Mouse (Mus musculus): ENCODE measurements at regions not wholly inside any gene's neighbourhood (a gene's known extent, or its start where the extent isn't known, plus 50 kb on each side); places are given as distances from the start of the nearest gene placed in this dataset.

GRCm38 (mm10) chr11:90812971-90813370 is 124.8 kb upstream of the Tom1l1 start:
- Histone ChIP-seq H3K4me1 (ENCODE audit: control insufficient read depth, insufficient read depth, low read length) (no peaks in the 10 kb centered on the region), H3K9me3 (ENCODE audit: control insufficient read depth, low read length) (no peaks in the 10 kb centered on the region), H3K9ac (ENCODE audit: low read depth, low read length) (no peak overlapping the region), H3K4me2 (replicated peaks; ENCODE audit: low read depth, low read length) (no peak overlapping the region), H3K36me3 (ENCODE audit: control insufficient read depth, insufficient read depth, low read length) (no peaks in the 10 kb centered on the region), H3K4me3 (ENCODE audit: low read length) (no peak overlapping the region), H3K27ac (ENCODE audit: low read depth, low read length) (no peak overlapping the region), H3K27me3 (ENCODE audit: control insufficient read depth, insufficient read depth, low read length) (no peaks in the 10 kb centered on the region)
- ATAC-seq (ENCODE audit: low FRiP score, low TSS enrichment): no peak
- WGBS: 81% methylated on average over 2 of the region's 2 CpGs

DNA sequence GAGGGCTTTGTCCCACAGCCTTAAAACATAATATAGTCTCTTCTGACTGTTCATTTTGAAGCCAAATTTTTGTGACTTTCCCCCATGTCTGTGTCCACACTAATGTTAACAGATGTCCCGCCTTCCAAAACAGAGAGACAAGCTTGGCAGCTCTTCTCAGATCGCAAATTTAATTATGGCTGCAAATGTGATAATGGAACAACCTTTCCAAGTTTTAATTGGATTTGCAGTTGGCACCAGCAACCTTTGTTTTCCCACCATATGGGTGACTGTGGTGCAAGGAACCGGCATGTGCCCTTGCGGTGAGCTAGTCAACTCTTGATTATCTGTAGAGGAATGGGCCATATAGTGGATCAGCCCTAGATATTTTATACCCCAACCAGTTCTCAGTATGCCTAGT is 124.4 kb upstream of the Tom1l1 start:
- Histone ChIP-seq H3K9ac (ENCODE audit: low read depth, low read length) (no peak overlapping the region), H3K27me3 (ENCODE audit: control insufficient read depth, insufficient read depth, low read length) (no peaks in the 10 kb centered on the region), H3K4me3 (ENCODE audit: low read length) (no peak overlapping the region), H3K9me3 (ENCODE audit: control insufficient read depth, low read length) (no peaks in the 10 kb centered on the region), H3K4me1 (ENCODE audit: control insufficient read depth, insufficient read depth, low read length) (no peaks in the 10 kb centered on the region), H3K36me3 (ENCODE audit: control insufficient read depth, insufficient read depth, low read length) (no peaks in the 10 kb centered on the region), H3K27ac (ENCODE audit: low read depth, low read length) (no peak overlapping the region), H3K4me2 (replicated peaks; ENCODE audit: low read depth, low read length) (no peak overlapping the region)
- 89% methylated on average over 4 of the region's 4 CpGs for WGBS
- ATAC-seq (ENCODE audit: low FRiP score, low TSS enrichment): no peak

DNA sequence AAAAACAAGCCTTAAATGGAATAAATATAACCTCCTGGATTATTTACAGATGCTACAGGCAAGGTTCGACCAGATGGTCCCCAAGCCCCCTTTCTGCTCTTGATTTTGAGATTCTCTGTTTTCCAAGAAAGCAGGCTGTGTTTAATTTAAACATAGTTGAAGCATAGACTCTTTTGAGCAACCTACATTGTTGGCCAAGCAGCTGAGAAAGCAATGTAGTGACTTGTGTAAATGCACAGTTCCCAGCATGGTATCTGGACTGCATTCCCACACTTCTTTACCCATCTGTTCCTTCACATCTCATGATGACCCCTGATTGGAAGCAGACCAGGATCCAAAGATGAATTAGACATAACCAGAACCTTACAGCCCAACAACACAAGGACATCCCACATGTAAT is 120.3 kb upstream of the Tom1l1 start:
- WGBS: 80% methylated on average over 1 of the region's 1 CpGs

GRCm38 (mm10) chr11:90807343-90807742 is 119.2 kb upstream of the Tom1l1 start:
- Histone ChIP-seq H3K27ac (ENCODE audit: low read depth, low read length) (no peak overlapping the region), H3K9me3 (ENCODE audit: control insufficient read depth, low read length) (no peaks in the 10 kb centered on the region), H3K4me1 (ENCODE audit: control insufficient read depth, insufficient read depth, low read length) (no peaks in the 10 kb centered on the region), H3K4me3 (ENCODE audit: low read length) (no peak overlapping the region), H3K9ac (ENCODE audit: low read depth, low read length) (no peak overlapping the region), H3K36me3 (ENCODE audit: control insufficient read depth, insufficient read depth, low read length) (no peaks in the 10 kb centered on the region), H3K4me2 (replicated peaks; ENCODE audit: low read depth, low read length) (no peak overlapping the region), H3K27me3 (ENCODE audit: control insufficient read depth, insufficient read depth, low read length) (no peaks in the 10 kb centered on the region)
- 72% methylated on average over 5 of the region's 5 CpGs for WGBS
- no peak for ATAC-seq (ENCODE audit: low FRiP score, low TSS enrichment)

More for the DNA sequence above, 120.3 kb upstream of the Tom1l1 start:
- Histone ChIP-seq H3K4me1 (ENCODE audit: control insufficient read depth, insufficient read depth, low read length) (no peaks in the 10 kb centered on the region), H3K4me2 (replicated peaks; ENCODE audit: low read depth, low read length) (no peak overlapping the region), H3K9me3 (ENCODE audit: control insufficient read depth, low read length) (no peaks in the 10 kb centered on the region), H3K9ac (ENCODE audit: low read depth, low read length) (no peak overlapping the region), H3K27me3 (ENCODE audit: control insufficient read depth, insufficient read depth, low read length) (no peaks in the 10 kb centered on the region), H3K27ac (ENCODE audit: low read depth, low read length) (no peak overlapping the region), H3K36me3 (ENCODE audit: control insufficient read depth, insufficient read depth, low read length) (no peaks in the 10 kb centered on the region), H3K4me3 (ENCODE audit: low read length) (no peak overlapping the region)
- no peak for ATAC-seq (ENCODE audit: low FRiP score, low TSS enrichment)

- H3K27me3 ChIP-seq (ENCODE audit: control insufficient read depth, insufficient read depth, low read length): no peaks in the 10 kb centered on the region
- no peaks in the 10 kb centered on the region for H3K36me3 ChIP-seq (ENCODE audit: control insufficient read depth, insufficient read depth, low read length)
- no peak overlapping the region for H3K9ac ChIP-seq (ENCODE audit: low read depth, low read length)
- no peak overlapping the region for H3K27ac ChIP-seq (ENCODE audit: low read depth, low read length)
- H3K4me3 ChIP-seq (ENCODE audit: low read length): no peak overlapping the region
- no peak for ATAC-seq (ENCODE audit: low FRiP score, low TSS enrichment)
- WGBS: 81% methylated on average over 7 of the region's 7 CpGs
- H3K4me2 ChIP-seq (replicated peaks; ENCODE audit: low read depth, low read length): no peak overlapping the region
- no peaks in the 10 kb centered on the region for H3K4me1 ChIP-seq (ENCODE audit: control insufficient read depth, insufficient read depth, low read length)
- no peaks in the 10 kb centered on the region for H3K9me3 ChIP-seq (ENCODE audit: control insufficient read depth, low read length)
These were observed 114.6 kb upstream of the Tom1l1 start for GRCm38 (mm10) chr11:90802569-90803363.

DNA sequence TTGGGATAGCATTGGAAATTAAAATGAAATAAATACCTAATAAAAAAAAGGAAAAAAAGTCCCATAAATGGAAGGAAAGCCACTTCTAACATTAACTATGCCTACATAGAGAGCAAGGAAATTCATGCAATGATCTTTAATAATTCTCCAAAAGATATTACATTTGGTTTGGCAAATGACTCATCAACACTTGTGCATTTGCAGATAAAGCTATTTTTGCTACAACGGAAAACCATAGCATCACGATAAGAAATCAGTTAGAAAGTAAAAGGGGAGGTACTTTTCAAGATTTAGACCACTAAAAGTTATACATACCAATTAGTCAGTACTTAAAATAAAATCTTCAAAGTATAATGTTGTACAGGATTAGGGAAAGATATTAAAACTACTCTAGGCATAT is 109.4 kb upstream of the Tom1l1 start:
- Histone ChIP-seq H3K9ac (ENCODE audit: low read depth, low read length) (no peak overlapping the region), H3K4me3 (ENCODE audit: low read length) (no peak overlapping the region), H3K4me1 (ENCODE audit: control insufficient read depth, insufficient read depth, low read length) (no peaks in the 10 kb centered on the region), H3K4me2 (replicated peaks; ENCODE audit: low read depth, low read length) (no peak overlapping the region), H3K9me3 (ENCODE audit: control insufficient read depth, low read length) (no peaks in the 10 kb centered on the region), H3K36me3 (ENCODE audit: control insufficient read depth, insufficient read depth, low read length) (no peaks in the 10 kb centered on the region), H3K27ac (ENCODE audit: low read depth, low read length) (no peak overlapping the region), H3K27me3 (ENCODE audit: control insufficient read depth, insufficient read depth, low read length) (no peaks in the 10 kb centered on the region)
- no peak for ATAC-seq (ENCODE audit: low FRiP score, low TSS enrichment)
- WGBS: 97% methylated on average over 2 of the region's 2 CpGs

GRCm38 (mm10) chr11:90783537-90783936 is 95.4 kb upstream of the Tom1l1 start:
- H3K9me3 ChIP-seq (ENCODE audit: control insufficient read depth, low read length): no peaks in the 10 kb centered on the region
- H3K4me1 ChIP-seq (ENCODE audit: control insufficient read depth, insufficient read depth, low read length): no peaks in the 10 kb centered on the region
- H3K9ac ChIP-seq (ENCODE audit: low read depth, low read length): no peak overlapping the region
- no peaks in the 10 kb centered on the region for H3K36me3 ChIP-seq (ENCODE audit: control insufficient read depth, insufficient read depth, low read length)
- no peak overlapping the region for H3K4me3 ChIP-seq (ENCODE audit: low read length)
- 0 out of 2 replicates have a peak, but pooled peaks have one; percentile 35 for ATAC-seq (ENCODE audit: low FRiP score, low TSS enrichment)
- H3K4me2 ChIP-seq (replicated peaks; ENCODE audit: low read depth, low read length): no peak overlapping the region
- H3K27me3 ChIP-seq (ENCODE audit: control insufficient read depth, insufficient read depth, low read length): no peaks in the 10 kb centered on the region
- H3K27ac ChIP-seq (ENCODE audit: low read depth, low read length): no peak overlapping the region
- WGBS: 83% methylated on average over 8 of the region's 8 CpGs

DNA sequence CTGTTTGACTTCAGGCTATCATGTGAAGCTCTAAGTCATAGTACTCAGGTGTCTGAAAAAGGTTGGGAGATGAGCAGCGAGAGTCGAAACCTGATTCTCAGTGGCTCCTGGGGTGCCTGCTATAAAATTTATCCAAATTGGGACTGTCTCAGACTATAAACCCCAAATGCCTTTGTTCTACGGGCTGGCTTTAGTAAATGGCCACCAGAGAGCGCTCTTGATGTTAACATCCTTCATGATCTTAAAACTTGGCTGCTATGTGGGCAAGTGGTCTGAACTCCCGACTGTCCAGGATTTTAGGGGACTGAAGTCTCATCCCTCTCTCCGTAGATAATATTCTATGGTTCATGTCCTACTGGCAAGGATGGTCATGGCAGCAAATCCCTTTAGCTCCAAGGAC is 94.8 kb upstream of the Tom1l1 start:
- no peak overlapping the region for H3K4me3 ChIP-seq (ENCODE audit: low read length)
- no peak overlapping the region for H3K27ac ChIP-seq (ENCODE audit: low read depth, low read length)
- H3K27me3 ChIP-seq (ENCODE audit: control insufficient read depth, insufficient read depth, low read length): no peaks in the 10 kb centered on the region
- WGBS: 31% methylated on average over 6 of the region's 6 CpGs
- no peak overlapping the region for H3K9ac ChIP-seq (ENCODE audit: low read depth, low read length)
- H3K36me3 ChIP-seq (ENCODE audit: control insufficient read depth, insufficient read depth, low read length): no peaks in the 10 kb centered on the region
- no peaks in the 10 kb centered on the region for H3K4me1 ChIP-seq (ENCODE audit: control insufficient read depth, insufficient read depth, low read length)
- peak; percentile 66 for ATAC-seq (ENCODE audit: low FRiP score, low TSS enrichment)
- H3K9me3 ChIP-seq (ENCODE audit: control insufficient read depth, low read length): no peaks in the 10 kb centered on the region
- no peak overlapping the region for H3K4me2 ChIP-seq (replicated peaks; ENCODE audit: low read depth, low read length)

- ATAC-seq (ENCODE audit: low FRiP score, low TSS enrichment): no peak
- 56% methylated on average over 1 of the region's 1 CpGs for WGBS
- Histone ChIP-seq H3K4me1 (ENCODE audit: control insufficient read depth, insufficient read depth, low read length) (no peaks in the 10 kb centered on the region), H3K9me3 (ENCODE audit: control insufficient read depth, low read length) (no peaks in the 10 kb centered on the region), H3K4me3 (ENCODE audit: low read length) (no peak overlapping the region), H3K27ac (ENCODE audit: low read depth, low read length) (no peak overlapping the region), H3K27me3 (ENCODE audit: control insufficient read depth, insufficient read depth, low read length) (no peaks in the 10 kb centered on the region), H3K9ac (ENCODE audit: low read depth, low read length) (no peak overlapping the region), H3K36me3 (ENCODE audit: control insufficient read depth, insufficient read depth, low read length) (no peaks in the 10 kb centered on the region), H3K4me2 (replicated peaks; ENCODE audit: low read depth, low read length) (no peak overlapping the region)
These were observed 87.6 kb upstream of the Tom1l1 start for GRCm38 (mm10) chr11:90775752-90776151.
